Mouse (Mus musculus) small intestine, adult 2 months (tissue): ENCODE measurements around the gene Hephl1.

Experiments used
- CTCF ChIP-seq: fragments of 200-500 bp; IDR thresholded peaks from 2 replicates; pipeline ENCODE4 v1.5.1; 2012; ENCODE audit warnings: low read depth, mild to moderate bottlenecking, control low read depth, inconsistent platforms, low read length, moderate library complexity, mixed read lengths; ENCODE audit not compliant: insufficient replicate concordance, insufficient read length; ENCODE audit errors: extremely low read depth
- POLR2A ChIP-seq: fragments of 200-500 bp; IDR thresholded peaks from 2 replicates; pipeline ENCODE4 v1.6.1; 2012; ENCODE audit warnings: low read depth, mild to moderate bottlenecking, control low read depth, inconsistent platforms, low read length, moderate library complexity

DNA sequence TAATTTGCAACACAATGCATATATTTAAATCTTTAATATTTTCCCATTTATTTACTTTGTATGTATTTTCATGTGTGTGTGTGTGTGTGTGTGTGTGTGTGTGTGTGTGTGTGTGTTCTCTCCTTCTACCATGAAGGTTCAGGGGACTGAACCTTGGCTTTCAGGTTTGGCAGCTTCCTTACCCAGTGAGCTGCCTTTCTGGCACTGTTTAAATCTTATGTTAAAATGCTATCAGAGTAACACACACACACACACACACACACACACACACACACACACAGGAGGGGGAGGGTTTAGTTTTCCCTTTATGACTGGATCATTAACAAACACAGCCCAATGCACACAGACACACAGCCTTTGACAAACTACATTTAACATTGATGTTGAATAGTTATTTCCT is 74.7 kb downstream of the Hephl1 start:
- TF ChIP-seq CTCF (no peak), POLR2A (no peak)
